Mouse (Mus musculus) hindbrain, embryonic 12.5 days (tissue): ENCODE data around the gene Abcg2. TPM values are rescaled to one million over a fixed set of nuclear protein-coding genes. Genes with fewer than 3 reads are reported as not detected.
A peak's percentile ranks its signal among the peaks of the same experiment; 100 is the strongest.

Experiments
- ATAC-seq: fragments of 200-750 bp; cut with Nextera tagmentation; 2 replicates; pipeline ENCODE4 v1.8.0; 2017; ENCODE audit warnings: moderate TSS enrichment; ENCODE audit not compliant: low FRiP score
- H3K27ac ChIP-seq: fragments of 300-500 bp; sonication (generic); 2 replicates; pipeline ENCODE4 v1.5.1; 2016; ENCODE audit warnings: mild to moderate bottlenecking
- H3K27me3 ChIP-seq: fragments of 300-500 bp; sonication (generic); 2 replicates; pipeline ENCODE4 v1.6.1; 2016; ENCODE audit warnings: mild to moderate bottlenecking
- H3K36me3 ChIP-seq: fragments of 300-500 bp; sonication (generic); 2 replicates; pipeline ENCODE4 v1.6.1; 2016; ENCODE audit warnings: mild to moderate bottlenecking
- H3K4me1 ChIP-seq: fragments of 300-500 bp; sonication (generic); 2 replicates; pipeline ENCODE4 v1.6.1; 2016
- H3K4me2 ChIP-seq: fragments of 300-500 bp; sonication (generic); replicated peaks from 2 replicates; pipeline ENCODE4 v1.6.1; 2016; ENCODE audit warnings: mild to moderate bottlenecking
- H3K4me3 ChIP-seq: fragments of 300-500 bp; sonication (generic); 2 replicates; pipeline ENCODE4 v1.5.1; 2016; ENCODE audit warnings: mild to moderate bottlenecking
- H3K9ac ChIP-seq: fragments of 300-500 bp; sonication (generic); 2 replicates; pipeline ENCODE4 v1.6.1; 2016; ENCODE audit warnings: mild to moderate bottlenecking, moderate library complexity
- H3K9me3 ChIP-seq: fragments of 300-500 bp; sonication (generic); replicated peaks from 2 replicates; pipeline ENCODE4 v1.6.1; 2016; ENCODE audit warnings: mild to moderate bottlenecking
- WGBS: fragments of 180-500 bp; shearing (Covaris S2); methylation state at CpG from one replicate; pipeline ENCODE4 v1.1.7; 2016; 5-methylcytosine and 5-hydroxymethylcytosine counted together
- polyA plus RNA-seq: library from polyadenylated mRNA; unstranded; fragments of >200 nt; fragmentation: Nextera tagmentation; extraction: Ambion mirVana; gene quantifications from 2 replicates; pipeline ENCODE4 v1.2.1, GENCODE M21; 2016

Gene Abcg2
- polyA plus RNA-seq, 1 experiment from 2014 or later = 42.5 TPM

DNA sequence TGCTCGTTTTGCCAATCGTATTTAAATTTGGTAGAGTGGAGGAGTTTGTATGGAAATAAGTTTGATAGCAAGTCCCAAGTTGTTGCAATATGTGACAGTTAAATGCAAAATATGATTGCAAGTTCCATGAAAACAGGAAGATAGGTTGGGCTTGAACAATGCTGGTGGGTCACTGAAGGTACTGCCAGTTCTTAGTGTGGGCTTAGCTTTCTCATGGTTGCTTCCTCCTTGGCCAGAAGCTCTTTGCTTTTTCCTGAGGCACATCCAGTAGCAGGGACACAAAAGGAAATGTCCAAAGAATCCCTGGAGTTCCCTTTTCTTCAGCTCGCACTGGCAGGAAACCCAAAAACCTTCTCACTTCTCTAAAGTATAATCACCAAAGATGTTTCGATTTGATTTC lies 22.3 kb downstream of the Abcg2 start:
- 89% methylated on average over 4 of the region's 4 CpGs for WGBS
- no peak for ATAC-seq
- H3K4me3 ChIP-seq = no peak overlapping the region
- no peaks in the 10 kb centered on the region for H3K4me1 ChIP-seq
- no peak overlapping the region for H3K4me2 ChIP-seq
- no peaks in the 10 kb centered on the region for H3K36me3 ChIP-seq
- H3K27me3 ChIP-seq = no peaks in the 10 kb centered on the region
- no peak overlapping the region for H3K9ac ChIP-seq
- H3K27ac ChIP-seq = no peak overlapping the region
- peaks cover 7% of the 10 kb centered on the region; the same call in 1 of the 2 replicates for H3K9me3 ChIP-seq

GRCm38 (mm10) chr6:58608422-58608821 lies 24.1 kb downstream of the Abcg2 start:
- H3K36me3 ChIP-seq = no peaks in the 10 kb centered on the region
- peaks cover 7% of the 10 kb centered on the region; the same call in 1 of the 2 replicates for H3K9me3 ChIP-seq
- no peak overlapping the region for H3K4me2 ChIP-seq
- no peak overlapping the region for H3K27ac ChIP-seq
- H3K4me1 ChIP-seq = no peaks in the 10 kb centered on the region
- H3K27me3 ChIP-seq = no peaks in the 10 kb centered on the region
- WGBS = 76% methylated on average over 2 of the region's 2 CpGs
- ATAC-seq = peak; percentile 55; the same call in 1 of the 2 replicates
- no peak overlapping the region for H3K4me3 ChIP-seq
- H3K9ac ChIP-seq = no peak overlapping the region

DNA sequence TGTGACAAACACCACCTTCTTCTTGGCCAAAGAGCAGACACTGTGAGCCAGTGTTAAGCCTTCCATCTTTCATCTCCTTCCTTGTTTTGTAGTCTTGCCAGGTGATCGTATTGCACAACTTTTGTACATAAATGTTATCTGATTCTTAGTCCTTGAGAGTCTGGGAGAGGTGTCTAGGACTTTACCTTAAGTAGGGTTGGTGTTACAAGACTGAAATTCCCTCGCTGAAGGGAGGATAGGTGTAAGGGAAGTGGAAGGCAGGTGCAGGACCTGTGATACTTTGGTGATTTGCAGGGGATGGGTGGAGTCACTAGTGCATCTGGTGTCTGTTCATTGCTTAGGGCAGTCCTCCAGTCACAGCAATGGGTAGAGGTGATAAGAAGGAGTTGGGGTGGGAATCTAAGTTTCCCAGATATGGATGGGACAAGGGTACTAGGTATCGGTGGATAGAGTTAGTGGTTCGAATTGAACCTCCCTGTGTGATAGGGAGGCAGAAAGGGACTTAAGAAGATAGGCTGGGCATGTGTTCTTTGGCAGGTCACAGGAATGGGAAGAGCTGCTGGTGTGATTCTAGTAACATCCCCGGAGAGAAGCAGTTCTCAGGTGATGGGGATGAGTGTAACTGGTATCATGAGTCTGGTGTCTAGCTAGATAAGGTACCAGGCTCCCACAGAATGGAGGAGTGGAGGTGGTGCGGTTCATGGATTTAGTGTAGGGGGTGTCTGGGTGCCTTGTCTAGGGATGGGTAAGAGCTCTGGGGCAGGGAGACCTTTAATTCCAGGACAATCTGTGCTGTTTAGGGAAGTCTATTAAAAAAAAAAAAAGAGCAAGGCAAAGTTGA lies 25.8 kb downstream of the Abcg2 start:
- H3K4me2 ChIP-seq = no peak overlapping the region
- no peaks in the 10 kb centered on the region for H3K4me1 ChIP-seq
- no peaks in the 10 kb centered on the region for H3K27me3 ChIP-seq
- no peaks in the 10 kb centered on the region for H3K36me3 ChIP-seq
- 88% methylated on average over 6 of the region's 6 CpGs for WGBS
- no peak overlapping the region for H3K27ac ChIP-seq
- no peak overlapping the region for H3K4me3 ChIP-seq
- no peak for ATAC-seq
- peaks cover 7% of the 10 kb centered on the region; the same call in 1 of the 2 replicates for H3K9me3 ChIP-seq
- H3K9ac ChIP-seq = no peak overlapping the region

GRCm38 (mm10) chr6:58610760-58611654 lies 26.7 kb downstream of the Abcg2 start:
- ATAC-seq = peak; percentile 76

DNA sequence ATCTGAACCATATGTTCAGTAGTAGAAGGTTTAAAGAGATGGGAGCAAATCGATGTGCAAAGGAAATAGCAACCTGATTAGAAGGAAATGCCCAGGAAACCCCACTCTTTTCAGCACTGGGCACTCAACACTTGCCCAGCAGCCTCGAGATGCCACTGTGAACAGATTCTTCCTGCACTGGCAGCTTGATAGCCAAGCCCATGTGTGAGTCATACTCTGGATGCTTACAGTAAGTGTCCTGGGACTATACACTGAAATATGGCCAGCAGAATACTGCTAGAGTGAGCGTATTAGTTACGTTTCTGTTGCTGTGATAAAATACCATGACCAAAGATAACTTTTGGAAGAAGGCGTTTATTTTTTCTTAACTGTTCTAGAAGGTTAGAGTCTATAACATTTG lies 39.8 kb downstream of the Abcg2 start:
- Histone ChIP-seq H3K27ac (no peak overlapping the region), H3K9me3 (no peaks in the 10 kb centered on the region), H3K36me3 (no peaks in the 10 kb centered on the region), H3K4me3 (no peak overlapping the region), H3K9ac (no peak overlapping the region), H3K27me3 (no peaks in the 10 kb centered on the region), H3K4me1 (no peaks in the 10 kb centered on the region), H3K4me2 (no peak overlapping the region)
- 84% methylated on average over 5 of the region's 5 CpGs for WGBS
- no peak for ATAC-seq

More at GRCm38 (mm10) chr6:58610760-58611654, 26.7 kb downstream of the Abcg2 start:
- Histone ChIP-seq H3K27ac (no peak overlapping the region), H3K9ac (no peak overlapping the region), H3K4me2 (no peak overlapping the region), H3K36me3 (no peaks in the 10 kb centered on the region), H3K4me3 (no peak overlapping the region), H3K4me1 (no peaks in the 10 kb centered on the region), H3K9me3 (peaks cover 7% of the 10 kb centered on the region; the same call in 1 of the 2 replicates), H3K27me3 (no peaks in the 10 kb centered on the region)
- WGBS = 68% methylated on average over 4 of the region's 4 CpGs

GRCm38 (mm10) chr6:58629238-58629637 lies 44.9 kb downstream of the Abcg2 start:
- 85% methylated on average over 2 of the region's 2 CpGs for WGBS
- H3K9ac ChIP-seq = no peak overlapping the region

DNA sequence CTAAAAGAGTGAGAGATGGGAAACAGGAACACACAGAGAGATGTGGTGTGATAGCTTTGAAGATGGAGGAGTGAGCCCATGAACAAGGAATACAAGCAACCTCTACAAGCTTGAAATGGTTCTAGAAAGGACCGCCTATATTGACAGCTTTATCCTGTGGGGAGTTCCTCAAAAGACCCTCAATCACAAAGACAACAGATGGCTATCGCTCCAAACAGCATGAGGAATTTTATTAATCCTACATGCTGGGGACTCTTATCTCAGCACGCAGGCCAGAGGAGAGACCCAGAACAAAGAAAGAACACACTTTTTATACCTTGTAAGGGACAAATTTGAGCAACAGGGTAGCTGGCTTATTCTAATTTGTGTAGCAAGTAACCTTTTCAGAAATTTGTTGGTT lies 48.1 kb downstream of the Abcg2 start:
- Histone ChIP-seq H3K27ac (no peak overlapping the region), H3K9me3 (no peaks in the 10 kb centered on the region), H3K4me2 (no peak overlapping the region), H3K9ac (no peak overlapping the region), H3K4me3 (no peak overlapping the region), H3K27me3 (no peaks in the 10 kb centered on the region), H3K36me3 (no peaks in the 10 kb centered on the region), H3K4me1 (no peaks in the 10 kb centered on the region)
- ATAC-seq = no peak
- WGBS = 58% methylated on average over 3 of the region's 3 CpGs

More at GRCm38 (mm10) chr6:58629238-58629637, 44.9 kb downstream of the Abcg2 start:
- Histone ChIP-seq H3K9me3 (no peaks in the 10 kb centered on the region), H3K4me2 (no peak overlapping the region), H3K4me1 (no peaks in the 10 kb centered on the region), H3K27ac (no peak overlapping the region), H3K36me3 (no peaks in the 10 kb centered on the region), H3K27me3 (no peaks in the 10 kb centered on the region), H3K4me3 (no peak overlapping the region)
- ATAC-seq = no peak

- ATAC-seq = no peak
- H3K4me2 ChIP-seq = no peak overlapping the region
Observed at GRCm38 (mm10) chr6:58633731-58634130, 49.4 kb downstream of the Abcg2 start.

GRCm38 (mm10) chr6:58638566-58638965 lies 54.2 kb downstream of the Abcg2 start:
- Histone ChIP-seq H3K27me3 (no peaks in the 10 kb centered on the region), H3K4me2 (no peak overlapping the region), H3K9ac (no peak overlapping the region), H3K36me3 (no peaks in the 10 kb centered on the region), H3K4me1 (0 out of 2 replicates have a peak, but pooled peaks cover 4% of the 10 kb centered on the region), H3K27ac (no peak overlapping the region), H3K9me3 (no peaks in the 10 kb centered on the region), H3K4me3 (no peak overlapping the region)
- ATAC-seq = no peak

More at GRCm38 (mm10) chr6:58633731-58634130, 49.4 kb downstream of the Abcg2 start:
- Histone ChIP-seq H3K9ac (no peak overlapping the region), H3K4me3 (no peak overlapping the region), H3K27me3 (no peaks in the 10 kb centered on the region), H3K9me3 (no peaks in the 10 kb centered on the region), H3K27ac (no peak overlapping the region), H3K4me1 (no peaks in the 10 kb centered on the region), H3K36me3 (no peaks in the 10 kb centered on the region)
- 80% methylated on average over 4 of the region's 4 CpGs for whole genome bisulfite sequencing

DNA sequence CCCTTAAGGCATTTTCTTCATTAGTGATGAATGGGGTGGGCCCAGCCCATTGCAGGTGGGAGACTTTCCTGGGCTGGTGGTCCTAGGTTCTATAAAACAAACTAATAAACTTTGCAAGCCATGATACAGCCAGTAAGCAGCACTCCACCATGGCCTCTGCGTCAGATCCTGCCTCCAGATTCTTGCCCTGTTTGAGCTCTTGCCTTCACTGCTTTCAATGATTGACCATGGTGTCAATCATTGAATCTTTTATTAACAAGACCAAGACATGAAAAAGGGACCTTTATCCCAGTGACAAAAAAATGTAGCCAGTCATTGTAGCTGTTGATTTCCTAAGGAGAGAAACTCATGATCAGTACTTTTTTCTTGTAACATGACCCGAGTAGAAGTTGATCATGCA lies 55.1 kb downstream of the Abcg2 start:
- Histone ChIP-seq H3K36me3 (no peaks in the 10 kb centered on the region), H3K27ac (no peak overlapping the region), H3K27me3 (no peaks in the 10 kb centered on the region), H3K9me3 (no peaks in the 10 kb centered on the region), H3K4me2 (no peak overlapping the region), H3K4me1 (0 out of 2 replicates have a peak, but pooled peaks cover 4% of the 10 kb centered on the region), H3K9ac (no peak overlapping the region), H3K4me3 (no peak overlapping the region)
- 81% methylated on average over 2 of the region's 2 CpGs for WGBS
- ATAC-seq = no peak

- WGBS = under 1% methylated on average over 50 of the region's 50 CpGs
- peak; percentile 99 for ATAC-seq
- 0 out of 2 replicates have a peak, but pooled peaks cover 4% of the 10 kb centered on the region for H3K4me1 ChIP-seq
Observed at GRCm38 (mm10) chr6:58640333-58641018, 56.2 kb downstream of the Abcg2 start.

More at GRCm38 (mm10) chr6:58640333-58641018, 56.2 kb downstream of the Abcg2 start:
- H3K4me3 ChIP-seq = peak overlapping the region; percentile 61
- no peaks in the 10 kb centered on the region for H3K27me3 ChIP-seq
- no peak overlapping the region for H3K27ac ChIP-seq
- no peaks in the 10 kb centered on the region for H3K36me3 ChIP-seq
- H3K9me3 ChIP-seq = no peaks in the 10 kb centered on the region
- peak overlapping the region; percentile 74 for H3K9ac ChIP-seq
- H3K4me2 ChIP-seq = peak overlapping the region; percentile 88
